In genomic region chr6:100155676-100156075, GRCm38 (mm10) we compare ENCODE assay signal across 8 mouse cellular contexts.
DNase-seq lines count a peak whose midpoint lies in the region; ATAC-seq and TF ChIP-seq lines count a peak whose summit lies in the region.

No protein-coding gene starts in this region.

- DNase-seq in midbrain, embryonic 10.5 days (ENCODE audit: low spot score) = no peak
- peak; percentile 39 for DNase-seq in forebrain, postnatal 0 days
- peak; percentile 86 for DNase-seq in lung, embryonic 14.5 days
- no peak for DNase-seq in retina, embryonic 14.5 days (ENCODE audit: low spot score)
- no peak for DNase-seq in left cerebral cortex, adult 11 months (ENCODE audit: low spot score)

- H3K9ac ChIP-seq in midbrain, embryonic 16.5 days (ENCODE audit: low read depth, low read length) = no peak overlapping the region
- no peak overlapping the region for H3K9ac ChIP-seq in forebrain, postnatal 0 days
- 0 out of 2 replicates have a peak overlapping the region, but pooled peaks have one; percentile 24 for H3K9ac ChIP-seq in intestine, embryonic 16.5 days (ENCODE audit: low read depth, low read length)
- no peak overlapping the region for H3K9ac ChIP-seq in lung, embryonic 14.5 days

- peaks cover 14% of the 10 kb centered on the region for H3K4me1 ChIP-seq in midbrain, embryonic 10.5 days
- no peaks in the 10 kb centered on the region for H3K4me1 ChIP-seq in midbrain, embryonic 16.5 days (ENCODE audit: control insufficient read depth, insufficient read depth, low read length)
- no peaks in the 10 kb centered on the region; the same call in 1 of the 2 replicates for H3K4me1 ChIP-seq in forebrain, postnatal 0 days (ENCODE audit: insufficient read depth)
- H3K4me1 ChIP-seq in intestine, embryonic 16.5 days (ENCODE audit: control insufficient read depth, insufficient read depth, low read length) = peaks cover 46% of the 10 kb centered on the region
- peaks cover 31% of the 10 kb centered on the region for H3K4me1 ChIP-seq in lung, embryonic 14.5 days (ENCODE audit: insufficient read depth)
- H3K4me1 ChIP-seq in testis, adult 2 months (ENCODE audit: control insufficient read depth, insufficient read depth, low read length) = peaks cover 9% of the 10 kb centered on the region

- H3K27me3 ChIP-seq in midbrain, embryonic 10.5 days (ENCODE audit: low read depth, poor library complexity, severe bottlenecking) = peaks cover 43% of the 10 kb centered on the region; the same call in 1 of the 2 replicates
- H3K27me3 ChIP-seq in midbrain, embryonic 16.5 days (ENCODE audit: control insufficient read depth, insufficient read depth, low read depth, low read length) = no peaks in the 10 kb centered on the region
- no peaks in the 10 kb centered on the region for H3K27me3 ChIP-seq in forebrain, postnatal 0 days (ENCODE audit: insufficient read depth, low read length)
- no peaks in the 10 kb centered on the region for H3K27me3 ChIP-seq in intestine, embryonic 16.5 days (replicated peaks; ENCODE audit: control insufficient read depth, insufficient read depth, low read length)
- H3K27me3 ChIP-seq in lung, embryonic 14.5 days (ENCODE audit: insufficient read depth, low read length) = no peaks in the 10 kb centered on the region
- no peaks in the 10 kb centered on the region for H3K27me3 ChIP-seq in testis, adult 2 months (ENCODE audit: control insufficient read depth, insufficient read depth, low read length)

- TF ChIP-seq POLR2A in testis, adult 2 months (IDR thresholded peaks at IDR 0.05; ENCODE audit: control insufficient read depth, low read depth, low read length) = no peak

- TF ChIP-seq CTCF in forebrain, postnatal 0 days (IDR thresholded peaks at IDR 0.05; ENCODE audit: low read depth) = no peak
- no peak for TF ChIP-seq CTCF in lung, embryonic 14.5 days (IDR thresholded peaks at IDR 0.05; ENCODE audit: low read depth)
- TF ChIP-seq CTCF in testis, adult 2 months (IDR thresholded peaks at IDR 0.05; ENCODE audit: control insufficient read depth, insufficient read depth, insufficient replicate concordance, low read depth, low read length) = no peak

- no peak; the same call in 1 of the 2 replicates for ATAC-seq in midbrain, embryonic 16.5 days
- ATAC-seq in forebrain, postnatal 0 days = peak; percentile 29; the same call in 1 of the 2 replicates
- ATAC-seq in intestine, embryonic 16.5 days = no peak
- peak; percentile 60 for ATAC-seq in lung, embryonic 14.5 days (ENCODE audit: insufficient read depth)

- H3K4me2 ChIP-seq in midbrain, embryonic 16.5 days (ENCODE audit: low read length) = no peak overlapping the region
- no peak overlapping the region for H3K4me2 ChIP-seq in forebrain, postnatal 0 days (ENCODE audit: low read depth)
- H3K4me2 ChIP-seq in intestine, embryonic 16.5 days (ENCODE audit: low read depth, low read length) = 0 out of 2 replicates have a peak overlapping the region, but pooled peaks have one; percentile 9
- peak overlapping the region; percentile 10; the same call in 1 of the 2 replicates for H3K4me2 ChIP-seq in lung, embryonic 14.5 days

- WGBS in midbrain, embryonic 10.5 days = 74% methylated on average over 20 of the region's 20 CpGs
- 48% methylated on average over 20 of the region's 20 CpGs for WGBS in midbrain, embryonic 16.5 days
- WGBS in forebrain, postnatal 0 days = 38% methylated on average over 20 of the region's 20 CpGs
- WGBS in intestine, embryonic 16.5 days = 37% methylated on average over 20 of the region's 20 CpGs
- 27% methylated on average over 20 of the region's 20 CpGs for WGBS in lung, embryonic 14.5 days

- H3K27ac ChIP-seq in midbrain, embryonic 10.5 days (replicated peaks) = peak overlapping the region; percentile 38
- H3K27ac ChIP-seq in midbrain, embryonic 16.5 days (ENCODE audit: low read length) = no peak overlapping the region
- no peak overlapping the region for H3K27ac ChIP-seq in forebrain, postnatal 0 days (ENCODE audit: low read depth, low read length)
- H3K27ac ChIP-seq in intestine, embryonic 16.5 days (ENCODE audit: low read length) = peak overlapping the region; percentile 37; the same call in 1 of the 2 replicates
- H3K27ac ChIP-seq in lung, embryonic 14.5 days (ENCODE audit: low read depth) = peak overlapping the region; percentile 74
- no peak overlapping the region for H3K27ac ChIP-seq in testis, adult 2 months (ENCODE audit: control insufficient read depth, insufficient read depth, low read depth, low read length)

- no peaks in the 10 kb centered on the region for H3K36me3 ChIP-seq in midbrain, embryonic 10.5 days
- H3K36me3 ChIP-seq in midbrain, embryonic 16.5 days (ENCODE audit: control insufficient read depth, insufficient read depth, low read length) = no peaks in the 10 kb centered on the region
- H3K36me3 ChIP-seq in forebrain, postnatal 0 days (ENCODE audit: insufficient read depth) = no peaks in the 10 kb centered on the region
- no peaks in the 10 kb centered on the region for H3K36me3 ChIP-seq in intestine, embryonic 16.5 days (ENCODE audit: control insufficient read depth, insufficient read depth, low read length)
- no peaks in the 10 kb centered on the region for H3K36me3 ChIP-seq in lung, embryonic 14.5 days (ENCODE audit: insufficient read depth)
- H3K36me3 ChIP-seq in testis, adult 2 months (ENCODE audit: control insufficient read depth, insufficient read depth, low read length) = no peaks in the 10 kb centered on the region

- H3K9me3 ChIP-seq in midbrain, embryonic 10.5 days (replicated peaks) = no peaks in the 10 kb centered on the region
- no peaks in the 10 kb centered on the region for H3K9me3 ChIP-seq in midbrain, embryonic 16.5 days (replicated peaks; ENCODE audit: control insufficient read depth, low read length, poor library complexity, severe bottlenecking)
- no peaks in the 10 kb centered on the region for H3K9me3 ChIP-seq in forebrain, postnatal 0 days (ENCODE audit: low read length)
- no peaks in the 10 kb centered on the region for H3K9me3 ChIP-seq in intestine, embryonic 16.5 days (ENCODE audit: control insufficient read depth, low read length)
- H3K9me3 ChIP-seq in lung, embryonic 14.5 days (ENCODE audit: low read depth, low read length) = no peaks in the 10 kb centered on the region

- H3K4me3 ChIP-seq in midbrain, embryonic 10.5 days = no peak overlapping the region
- no peak overlapping the region for H3K4me3 ChIP-seq in midbrain, embryonic 16.5 days (ENCODE audit: low read depth, low read length)
- no peak overlapping the region for H3K4me3 ChIP-seq in forebrain, postnatal 0 days (ENCODE audit: low read depth, low read length)
- H3K4me3 ChIP-seq in intestine, embryonic 16.5 days (ENCODE audit: low read length) = no peak overlapping the region
- H3K4me3 ChIP-seq in lung, embryonic 14.5 days (ENCODE audit: low read depth, low read length) = no peak overlapping the region
- H3K4me3 ChIP-seq in testis, adult 2 months (ENCODE audit: control insufficient read depth, low read depth, low read length) = peak overlapping the region; percentile 33

Comparison
In these comparisons a context has a peak if more than half of its experiments do, and no peak if none do; other contexts are left out.
1. H3K27ac ChIP-seq: peak in midbrain, embryonic 10.5 days (single experiment), intestine, embryonic 16.5 days (single experiment) and lung, embryonic 14.5 days (single experiment); none in midbrain, embryonic 16.5 days (single experiment), forebrain, postnatal 0 days (single experiment) and testis, adult 2 months (single experiment).
2. DNase-seq: peak in forebrain, postnatal 0 days (single experiment) and lung, embryonic 14.5 days (single experiment); none in midbrain, embryonic 10.5 days (single experiment), retina, embryonic 14.5 days (single experiment) and left cerebral cortex, adult 11 months (single experiment).
3. ATAC-seq: peak in forebrain, postnatal 0 days (single experiment) and lung, embryonic 14.5 days (single experiment); none in midbrain, embryonic 16.5 days (single experiment) and intestine, embryonic 16.5 days (single experiment).
4. H3K4me2 ChIP-seq: peak in intestine, embryonic 16.5 days (single experiment) and lung, embryonic 14.5 days (single experiment); none in midbrain, embryonic 16.5 days (single experiment) and forebrain, postnatal 0 days (single experiment).